Mouse (Mus musculus): Measurements from ENCODE around the gene Glipr2. TPM values are rescaled to one million over a fixed set of nuclear protein-coding genes. Genes with fewer than 3 reads are reported as not detected.

Gene Glipr2
- polyA plus RNA-seq, 1 experiment from 2014 or later, result 37.9 TPM

- no peaks in the 10 kb centered on the region for H3K27me3 ChIP-seq (replicated peaks; ENCODE audit: insufficient read depth, low read length)
- no peaks in the 10 kb centered on the region for H3K36me3 ChIP-seq (ENCODE audit: insufficient read depth, low read length)
- peak overlapping the region; percentile 41; the same call in 1 of the 2 replicates for H3K9ac ChIP-seq (replicated peaks; ENCODE audit: low read depth)
- peak overlapping the region; percentile 97 for H3K4me2 ChIP-seq (replicated peaks; ENCODE audit: low read depth, low read length)
- TF ChIP-seq EP300 (IDR thresholded peaks at IDR 0.05), result no peak
- no peak; the same call in 1 of the 2 replicates for TF ChIP-seq CTCF (IDR thresholded peaks at IDR 0.05)
- peak overlapping the region; percentile 60 for H3K4me3 ChIP-seq (ENCODE audit: low read depth, low read length)
- no peaks in the 10 kb centered on the region for H3K9me3 ChIP-seq (ENCODE audit: low read length)
- peak overlapping the region; percentile 72 for H3K27ac ChIP-seq (ENCODE audit: low read length)
- peak; percentile 71 for DNase-seq (ENCODE audit: low spot score)
- peak; percentile 60 for ATAC-seq
- under 1% methylated on average over 26 of the region's 26 CpGs for WGBS
- peaks cover 4% of the 10 kb centered on the region; the same call in 1 of the 2 replicates for H3K4me1 ChIP-seq (ENCODE audit: insufficient read depth, low read depth, low read length)
These were observed 753 bp downstream of the Glipr2 start for GRCm38 (mm10) chr4:43957846-43958461.

- H3K9ac ChIP-seq (replicated peaks; ENCODE audit: low read depth), result no peak overlapping the region
- ATAC-seq (no peak), DNase-seq (ENCODE audit: low spot score) (peak; percentile 54)
- no peak for TF ChIP-seq CTCF (IDR thresholded peaks at IDR 0.05)
- TF ChIP-seq EP300 (IDR thresholded peaks at IDR 0.05), result no peak
- H3K4me1 ChIP-seq (ENCODE audit: insufficient read depth, low read depth, low read length), result peaks cover 13% of the 10 kb centered on the region
- H3K4me2 ChIP-seq (replicated peaks; ENCODE audit: low read depth, low read length), result peak overlapping the region; percentile 97; the same call in 1 of the 2 replicates
- 46% methylated on average over 9 of the region's 9 CpGs for WGBS
- H3K9me3 ChIP-seq (ENCODE audit: low read length), result no peaks in the 10 kb centered on the region
- no peaks in the 10 kb centered on the region for H3K36me3 ChIP-seq (ENCODE audit: insufficient read depth, low read length)
- no peak overlapping the region for H3K4me3 ChIP-seq (ENCODE audit: low read depth, low read length)
- no peaks in the 10 kb centered on the region for H3K27me3 ChIP-seq (replicated peaks; ENCODE audit: insufficient read depth, low read length)
- H3K27ac ChIP-seq (ENCODE audit: low read length), result 0 out of 2 replicates have a peak overlapping the region, but pooled peaks have one; percentile 5
These were observed 2.5 kb downstream of the Glipr2 start for GRCm38 (mm10) chr4:43959523-43960179.

- ATAC-seq, result no peak
- no peak for DNase-seq (ENCODE audit: low spot score)
- Histone ChIP-seq H3K4me1 (ENCODE audit: insufficient read depth, low read depth, low read length) (peaks cover 13% of the 10 kb centered on the region), H3K4me3 (ENCODE audit: low read depth, low read length) (no peak overlapping the region), H3K9ac (replicated peaks; ENCODE audit: low read depth) (no peak overlapping the region), H3K36me3 (ENCODE audit: insufficient read depth, low read length) (no peaks in the 10 kb centered on the region), H3K4me2 (replicated peaks; ENCODE audit: low read depth, low read length) (peak overlapping the region; percentile 28; the same call in 1 of the 2 replicates), H3K27me3 (replicated peaks; ENCODE audit: insufficient read depth, low read length) (no peaks in the 10 kb centered on the region), H3K27ac (ENCODE audit: low read length) (0 out of 2 replicates have a peak overlapping the region, but pooled peaks have one; percentile 5), H3K9me3 (ENCODE audit: low read length) (no peaks in the 10 kb centered on the region)
- whole genome bisulfite sequencing, result 70% methylated on average over 6 of the region's 6 CpGs
- no peak for TF ChIP-seq CTCF (IDR thresholded peaks at IDR 0.05)
- no peak for TF ChIP-seq EP300 (IDR thresholded peaks at IDR 0.05)
These were observed 3.0 kb downstream of the Glipr2 start for GRCm38 (mm10) chr4:43960207-43960606.

GRCm38 (mm10) chr4:43964326-43964833 lies 7.2 kb downstream of the Glipr2 start:
- no peak overlapping the region for H3K4me3 ChIP-seq (ENCODE audit: low read depth, low read length)
- H3K4me1 ChIP-seq (ENCODE audit: insufficient read depth, low read depth, low read length), result peaks cover 17% of the 10 kb centered on the region; the same call in 1 of the 2 replicates
- H3K36me3 ChIP-seq (ENCODE audit: insufficient read depth, low read length), result no peaks in the 10 kb centered on the region
- ATAC-seq (peak; percentile 58), DNase-seq (ENCODE audit: low spot score) (peak; percentile 75)
- H3K9me3 ChIP-seq (ENCODE audit: low read length), result no peaks in the 10 kb centered on the region
- peak overlapping the region; percentile 72 for H3K27ac ChIP-seq (ENCODE audit: low read length)
- no peaks in the 10 kb centered on the region for H3K27me3 ChIP-seq (replicated peaks; ENCODE audit: insufficient read depth, low read length)
- 20% methylated on average over 2 of the region's 2 CpGs for WGBS
- no peak overlapping the region for H3K9ac ChIP-seq (replicated peaks; ENCODE audit: low read depth)
- no peak for TF ChIP-seq EP300 (IDR thresholded peaks at IDR 0.05)
- no peak for TF ChIP-seq CTCF (IDR thresholded peaks at IDR 0.05)
- peak overlapping the region; percentile 32; the same call in 1 of the 2 replicates for H3K4me2 ChIP-seq (replicated peaks; ENCODE audit: low read depth, low read length)

GRCm38 (mm10) chr4:43964951-43965684 lies 7.9 kb downstream of the Glipr2 start:
- Histone ChIP-seq H3K27ac (ENCODE audit: low read length) (peak overlapping the region; percentile 72), H3K4me3 (ENCODE audit: low read depth, low read length) (no peak overlapping the region), H3K4me1 (ENCODE audit: insufficient read depth, low read depth, low read length) (peaks cover 17% of the 10 kb centered on the region; the same call in 1 of the 2 replicates), H3K27me3 (replicated peaks; ENCODE audit: insufficient read depth, low read length) (no peaks in the 10 kb centered on the region), H3K4me2 (replicated peaks; ENCODE audit: low read depth, low read length) (no peak overlapping the region), H3K9ac (replicated peaks; ENCODE audit: low read depth) (no peak overlapping the region), H3K9me3 (ENCODE audit: low read length) (no peaks in the 10 kb centered on the region), H3K36me3 (ENCODE audit: insufficient read depth, low read length) (no peaks in the 10 kb centered on the region)
- DNase-seq (ENCODE audit: low spot score) (peak; percentile 71), ATAC-seq (peak; percentile 65)
- 46% methylated on average over 4 of the region's 4 CpGs for WGBS
- TF ChIP-seq EP300 (IDR thresholded peaks at IDR 0.05) (no peak), CTCF (IDR thresholded peaks at IDR 0.05) (no peak)
